In the genomic region with DNA sequence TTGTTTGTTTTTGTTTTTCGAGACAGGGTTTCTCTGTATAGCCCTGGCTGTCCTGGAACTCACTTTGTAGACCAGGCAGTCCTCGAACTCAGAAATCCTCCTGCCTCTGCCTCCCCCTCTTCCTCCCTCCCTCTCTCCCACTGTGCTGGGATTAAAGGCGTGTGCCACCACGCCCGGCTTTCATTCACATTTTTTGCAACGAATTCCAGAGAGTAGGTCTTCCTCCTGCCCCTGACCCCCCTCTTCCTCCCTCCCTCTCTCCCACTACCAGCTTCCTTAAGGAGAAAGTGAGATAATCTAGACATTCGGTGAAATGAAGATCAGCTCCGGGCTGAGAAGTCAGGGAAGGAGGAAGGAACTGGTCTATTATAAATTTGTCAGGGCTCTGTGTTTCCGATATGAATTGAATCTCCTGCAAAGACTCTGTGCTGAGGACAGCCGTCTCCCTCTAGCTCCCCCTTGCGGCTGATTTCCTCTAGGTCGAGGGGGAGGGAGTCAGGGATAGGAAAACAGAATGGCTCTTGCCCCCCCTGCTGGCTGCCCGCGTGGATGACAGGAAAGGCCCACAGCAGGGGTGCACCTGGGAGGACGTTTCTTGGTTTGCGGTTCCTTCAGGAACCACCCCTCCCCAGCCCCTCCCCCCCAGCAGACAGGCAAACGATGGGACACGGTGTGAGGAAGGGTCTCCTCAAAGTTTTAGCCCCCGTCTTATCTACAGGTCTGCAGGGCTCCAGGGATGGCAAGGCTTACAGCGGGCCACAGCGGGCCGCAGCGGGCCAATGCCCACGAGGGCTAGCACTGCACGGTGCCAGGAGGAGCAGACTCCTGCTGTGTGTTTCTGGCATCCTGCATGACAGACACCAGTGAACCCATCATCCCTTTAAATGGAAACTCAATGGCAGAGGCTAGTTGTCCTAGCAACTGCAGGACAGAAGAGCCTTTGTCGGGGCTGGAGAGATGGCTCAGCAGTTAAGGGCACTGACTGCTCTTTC, we compare ENCODE assay signal across 8 mouse cellular contexts. TPM values are rescaled to one million over a fixed set of nuclear protein-coding genes. Genes with fewer than 3 reads are reported as not detected.
DNase-seq lines count a peak whose midpoint lies in the region; ATAC-seq and TF ChIP-seq lines count a peak whose summit lies in the region.

No protein-coding gene starts in this region.

- no peak overlapping the region for H3K27ac ChIP-seq in heart, embryonic 13.5 days (replicated peaks)
- H3K27ac ChIP-seq in kidney, postnatal 0 days: no peak overlapping the region
- H3K27ac ChIP-seq in liver, adult 2 months (replicated peaks; ENCODE audit: insufficient read depth, low read depth, low read length): no peak overlapping the region

- peak overlapping the region; percentile 62 for H3K4me2 ChIP-seq in heart, embryonic 13.5 days
- H3K4me2 ChIP-seq in kidney, postnatal 0 days (ENCODE audit: low read length): peak overlapping the region; percentile 42
- peak overlapping the region; percentile 31 for H3K4me2 ChIP-seq in myocyte (ENCODE audit: low read depth)

- no peaks in the 10 kb centered on the region for H3K79me2 ChIP-seq in liver, adult 2 months (ENCODE audit: control insufficient read depth, insufficient read depth, low read length)
- no peaks in the 10 kb centered on the region for H3K79me2 ChIP-seq in myocyte (ENCODE audit: control insufficient read depth, insufficient read depth)

- no peaks in the 10 kb centered on the region for H3K9me3 ChIP-seq in heart, embryonic 13.5 days
- no peaks in the 10 kb centered on the region for H3K9me3 ChIP-seq in kidney, postnatal 0 days (replicated peaks; ENCODE audit: low read length)

- H3K27me3 ChIP-seq in heart, embryonic 13.5 days (replicated peaks): peaks cover 4% of the 10 kb centered on the region; the same call in 1 of the 2 replicates
- no peaks in the 10 kb centered on the region for H3K27me3 ChIP-seq in kidney, postnatal 0 days (ENCODE audit: insufficient read depth, low read length)
- H3K27me3 ChIP-seq in liver, adult 2 months (ENCODE audit: control insufficient read depth, insufficient read depth, low read length): no peaks in the 10 kb centered on the region
- H3K27me3 ChIP-seq in myocyte (ENCODE audit: control insufficient read depth, insufficient read depth, insufficient read length): no peaks in the 10 kb centered on the region

- no peak for TF ChIP-seq POLR2A in liver, adult 2 months (IDR thresholded peaks at IDR 0.05; ENCODE audit: extremely low read depth, insufficient read depth, low read length)
- no peak for TF ChIP-seq POLR2A in myocyte (IDR thresholded peaks at IDR 0.05; ENCODE audit: insufficient read length, low read depth)

- WGBS in heart, embryonic 13.5 days: 17% methylated on average over 26 of the region's 26 CpGs
- 17% methylated on average over 26 of the region's 26 CpGs for WGBS in kidney, postnatal 0 days
- WGBS in liver, adult 2 months: 20% methylated on average over 26 of the region's 26 CpGs

- TF ChIP-seq CTCF in kidney, postnatal 0 days (IDR thresholded peaks at IDR 0.05; ENCODE audit: low read depth): peak; percentile 100
- TF ChIP-seq CTCF in liver, adult 2 months (IDR thresholded peaks at IDR 0.05; ENCODE audit: low read depth, low read length): peak; percentile 100

- peak overlapping the region; percentile 53; the same call in 1 of the 2 replicates for H3K9ac ChIP-seq in heart, embryonic 13.5 days
- no peak overlapping the region for H3K9ac ChIP-seq in kidney, postnatal 0 days (ENCODE audit: low read depth, low read length)
- H3K9ac ChIP-seq in liver, adult 2 months (ENCODE audit: low read depth, low read length): no peak overlapping the region

- H3K36me3 ChIP-seq in heart, embryonic 13.5 days: no peaks in the 10 kb centered on the region
- no peaks in the 10 kb centered on the region for H3K36me3 ChIP-seq in kidney, postnatal 0 days (ENCODE audit: insufficient read depth, low read length)
- H3K36me3 ChIP-seq in liver, adult 2 months (ENCODE audit: control insufficient read depth, insufficient read depth, low read length): peaks cover 6% of the 10 kb centered on the region; the same call in 1 of the 2 replicates
- no peaks in the 10 kb centered on the region for H3K36me3 ChIP-seq in myocyte (ENCODE audit: control insufficient read depth, insufficient read depth)

- H3K4me1 ChIP-seq in heart, embryonic 13.5 days: 0 out of 2 replicates have a peak, but pooled peaks cover 3% of the 10 kb centered on the region
- H3K4me1 ChIP-seq in kidney, postnatal 0 days (replicated peaks; ENCODE audit: insufficient read depth, low read length): no peaks in the 10 kb centered on the region
- H3K4me1 ChIP-seq in liver, adult 2 months (ENCODE audit: control insufficient read depth, insufficient read depth, low read length): no peaks in the 10 kb centered on the region

- peak; percentile 95 for ATAC-seq in erythroid progenitor cell, adult 5-6 weeks (replicated peaks; ENCODE audit: low FRiP score, poor library complexity, severe bottlenecking)
- peak; percentile 41; the same call in 1 of the 2 replicates for ATAC-seq in heart, embryonic 13.5 days (ENCODE audit: extremely low read depth, insufficient number of reproducible peaks, low FRiP score, low TSS enrichment)
- ATAC-seq in kidney, postnatal 0 days (replicated peaks; ENCODE audit: low FRiP score, low read depth): peak; percentile 90

- DNase-seq in CD4-positive, CD25-positive, alpha-beta regulatory T cell, adult 2 months (ENCODE audit: low read depth, low spot score): peak; percentile 96
- DNase-seq in brain, embryonic 18.5 days (ENCODE audit: low read depth, low spot score): peak; percentile 60
- peak; percentile 95 for DNase-seq in kidney, postnatal 0 days (ENCODE audit: low spot score)
- peak; percentile 73 for DNase-seq in liver, adult 2 months (ENCODE audit: extremely low read depth, low read depth, low spot score)
- DNase-seq in spleen, postnatal 4 days (ENCODE audit: low spot score in 2 of 2): peak; percentile 91 to 98

- peak overlapping the region; percentile 26 for H3K4me3 ChIP-seq in heart, embryonic 13.5 days
- no peak overlapping the region for H3K4me3 ChIP-seq in kidney, postnatal 0 days (replicated peaks; ENCODE audit: low read depth, low read length)
- H3K4me3 ChIP-seq in liver, adult 2 months (ENCODE audit: insufficient read depth, low read depth, low read length): no peak overlapping the region
- H3K4me3 ChIP-seq in myocyte: no peak overlapping the region

- H3ac ChIP-seq in myocyte (ENCODE audit: control insufficient read depth, insufficient read length): no peak overlapping the region

TF ChIP-seq in myocyte, 11 proteins besides CTCF, POLR2A, EP300 and RAD21:
- TF ChIP-seq MYOD1 (IDR thresholded peaks at IDR 0.05; ENCODE audit: control insufficient read depth in 1 of 3, insufficient read length in 2 of 3, low read depth in 2 of 3) (no peak), MAX (IDR thresholded peaks at IDR 0.05; ENCODE audit: low read depth) (no peak), E2F4 (IDR thresholded peaks at IDR 0.05; ENCODE audit: insufficient read depth) (no peak), CEBPB (IDR thresholded peaks at IDR 0.05; ENCODE audit: insufficient read depth, poor library complexity, severe bottlenecking) (no peak), TCF12 (IDR thresholded peaks at IDR 0.05; ENCODE audit: insufficient read depth, poor library complexity, severe bottlenecking) (no peak), REST (IDR thresholded peaks at IDR 0.05; ENCODE audit: insufficient read depth, insufficient read length) (no peak), USF1 (IDR thresholded peaks at IDR 0.05; ENCODE audit: low read depth) (no peak), SRF (IDR thresholded peaks at IDR 0.05; ENCODE audit: control insufficient read depth, insufficient read length, low read depth) (no peak), POLR2AphosphoS2 (IDR thresholded peaks at IDR 0.05; ENCODE audit: insufficient read length, low read depth) (no peak), TCF3 (IDR thresholded peaks at IDR 0.05; ENCODE audit: insufficient read length, low read depth) (no peak), MYOG (IDR thresholded peaks at IDR 0.05; ENCODE audit: control insufficient read depth in 1 of 3, insufficient read depth in 1 of 3, insufficient read length in 2 of 3, low read depth in 2 of 3) (no peak)

RNA-seq across cellular contexts. Expression of a gene that starts 41.3 kb away (rescaled TPM):
- total RNA-seq in erythroid progenitor cell, adult 5-6 weeks (2015; ENCODE audit: low replicate concordance): 18.0 and 23.5 TPM in 2 replicates
- 40.8 and 44.4 TPM in 2 replicates for total RNA-seq in erythroid progenitor cell, adult 5-6 weeks (2017; ENCODE audit: low replicate concordance)
- polyA plus RNA-seq in heart, embryonic 13.5 days (2015; fragmentation: Nextera tagmentation; extraction: Ambion mirVana): 257 and 288 TPM in 2 replicates
- polyA plus RNA-seq in kidney, postnatal 0 days (2015; fragmentation: Nextera tagmentation; extraction: Ambion mirVana): 286 and 317 TPM in 2 replicates
- 129 and 150 TPM in 2 replicates for total RNA-seq in liver, adult 2 months (2014; rRNA removed)
- 99.8 and 146 TPM in 2 replicates for polyA plus RNA-seq in liver, adult 2 months (2012; rRNA removed)
- 224 TPM for polyA plus RNA-seq in myocyte (2012; fragmentation: generic; extraction: Trizol)

RNA-seq across cellular contexts. Expression of a gene that starts 46.8 kb away (rescaled TPM):
- total RNA-seq in erythroid progenitor cell, adult 5-6 weeks (2015; ENCODE audit: low replicate concordance): not detected in 2 replicates
- not detected in 2 replicates for total RNA-seq in erythroid progenitor cell, adult 5-6 weeks (2017; ENCODE audit: low replicate concordance)
- 0.92 and 1.9 TPM in 2 replicates for polyA plus RNA-seq in heart, embryonic 13.5 days (2015; fragmentation: Nextera tagmentation; extraction: Ambion mirVana)
- 0.25 and 0.79 TPM in 2 replicates for polyA plus RNA-seq in kidney, postnatal 0 days (2015; fragmentation: Nextera tagmentation; extraction: Ambion mirVana)
- 1,917 and 2,554 TPM in 2 replicates for total RNA-seq in liver, adult 2 months (2014; rRNA removed)
- polyA plus RNA-seq in liver, adult 2 months (2012; rRNA removed): 1,366 and 1,553 TPM in 2 replicates
- polyA plus RNA-seq in myocyte (2012; fragmentation: generic; extraction: Trizol): not detected

RNA-seq across cellular contexts. Expression of a gene that starts 55.0 kb away (rescaled TPM):
- 3.6 and 37.3 TPM in 2 replicates for total RNA-seq in erythroid progenitor cell, adult 5-6 weeks (2015; ENCODE audit: low replicate concordance)
- total RNA-seq in erythroid progenitor cell, adult 5-6 weeks (2017; ENCODE audit: low replicate concordance): 5.9 and 19.5 TPM in 2 replicates
- polyA plus RNA-seq in heart, embryonic 13.5 days (2015; fragmentation: Nextera tagmentation; extraction: Ambion mirVana): 28.6 and 30.6 TPM in 2 replicates
- polyA plus RNA-seq in kidney, postnatal 0 days (2015; fragmentation: Nextera tagmentation; extraction: Ambion mirVana): 19.1 and 22.5 TPM in 2 replicates
- total RNA-seq in liver, adult 2 months (2014; rRNA removed): 3.1 and 4.9 TPM in 2 replicates
- 10.6 and 12.1 TPM in 2 replicates for polyA plus RNA-seq in liver, adult 2 months (2012; rRNA removed)
- 32.6 TPM for polyA plus RNA-seq in myocyte (2012; fragmentation: generic; extraction: Trizol)

Comparison
In these comparisons a context has a peak if more than half of its experiments do, and no peak if none do; other contexts are left out.
1. ATAC-seq: peak in every context shown above with its lines; median percentile 95 in erythroid progenitor cell, adult 5-6 weeks; 90 in kidney, postnatal 0 days; 41 in heart, embryonic 13.5 days.
2. RNA of a gene that starts 46.8 kb away (polyA plus RNA-seq): 1,366 to 1,553 TPM in liver, adult 2 months; 0.92 to 1.9 TPM in heart, embryonic 13.5 days, 0.25 to 0.79 TPM in kidney, postnatal 0 days and not detected in myocyte (single experiment); every median in the first group is over 100 times any median in the second.
3. Peak in every context shown above with its lines, with median percentiles within 50 percentile points of each other: DNase-seq and H3K4me2 ChIP-seq.